Mouse (Mus musculus) olfactory bulb, adult 2 months (tissue): ENCODE data around the gene Samsn1.

Source experiments
- CTCF ChIP-seq: fragments of 200-500 bp; IDR thresholded peaks from 2 replicates; pipeline ENCODE4 v1.5.1; 2012; ENCODE audit warnings: low read depth, mild to moderate bottlenecking, low read length, moderate library complexity; ENCODE audit not compliant: insufficient read depth
- POLR2A ChIP-seq: fragments of 200-500 bp; IDR thresholded peaks from 2 replicates; pipeline ENCODE4 v1.6.1; 2012; ENCODE audit warnings: mild to moderate bottlenecking, low read depth, low read length, moderate library complexity; ENCODE audit not compliant: insufficient read depth

DNA sequence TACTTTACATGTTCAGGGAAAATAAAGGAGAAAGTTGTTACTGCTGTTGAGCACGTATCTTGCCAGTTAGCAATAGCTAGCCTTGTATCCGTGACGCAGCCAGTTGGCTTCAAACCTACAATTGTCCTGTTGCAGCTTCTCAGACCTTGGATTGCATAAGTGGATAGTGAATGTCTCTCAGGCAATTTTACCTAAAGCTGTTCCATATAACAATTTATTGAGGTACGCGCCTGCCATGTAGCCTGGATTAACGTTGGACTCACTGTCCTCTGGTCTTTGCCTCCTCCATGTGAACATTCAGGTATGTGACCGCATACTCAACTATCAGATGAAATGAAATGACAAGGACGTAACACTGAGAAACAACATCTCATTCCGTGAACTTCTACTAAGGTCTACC lies 179.1 kb downstream of the Samsn1 start:
- TF ChIP-seq CTCF, result no peak
- no peak for TF ChIP-seq POLR2A
